Comparison of ENCODE assay signal across 22 mouse cellular contexts in the genomic region with DNA sequence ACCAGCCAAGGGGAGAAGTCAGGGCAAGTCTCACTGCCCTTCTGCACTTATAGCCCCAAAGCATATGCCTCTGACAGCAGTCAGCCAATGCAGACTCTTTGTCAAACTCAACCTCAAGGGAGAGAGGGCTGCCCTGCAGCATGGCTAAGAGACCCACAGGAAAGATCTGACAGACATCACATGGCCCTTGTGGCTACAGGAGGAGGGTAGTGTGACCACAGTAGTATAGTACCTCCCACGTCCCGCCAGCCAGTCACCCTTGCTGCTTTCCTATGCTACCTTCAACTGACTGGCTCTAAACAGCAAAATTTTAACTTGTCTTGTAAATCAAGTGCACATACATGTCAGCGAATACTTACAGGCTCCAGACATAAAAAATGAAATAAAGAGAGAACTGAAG. TPM values are rescaled to one million over a fixed set of nuclear protein-coding genes. Genes with fewer than 3 reads are reported as not detected.
DNase-seq lines count a peak whose midpoint lies in the region; ATAC-seq and TF ChIP-seq lines count a peak whose summit lies in the region.
"Had no signal": no experiment of that assay in that cellular context is flagged by ENCODE, and none has a peak within 500 bp of the region (broad histone marks: within the 10 kb centered on the region; RNA-seq: fewer than 3 reads in every experiment).

No protein-coding gene starts in this region.

- H3K4me1 ChIP-seq in kidney, embryonic 16.5 days (ENCODE audit: insufficient read depth, low read length), result no peaks in the 10 kb centered on the region
- H3K4me1 ChIP-seq in CH12.LX (ENCODE audit: control insufficient read depth in 1 of 2, insufficient read depth in 2 of 2), result 0 out of 4 replicates have a peak, but pooled peaks cover 0 to 6% of the 10 kb centered on the region in 2 experiments
- H3K4me1 ChIP-seq in hindbrain, embryonic 10.5 days (replicated peaks), result no peaks in the 10 kb centered on the region
- H3K4me1 ChIP-seq: embryonic facial prominence, embryonic 15.5 days; forebrain, embryonic 10.5 days; heart, embryonic 12.5 days; hindbrain, embryonic 12.5 days had no signal

- no peaks in the 10 kb centered on the region for H3K36me3 ChIP-seq in kidney, embryonic 16.5 days (ENCODE audit: insufficient read depth, low read length)
- H3K36me3 ChIP-seq in CH12.LX (replicated peaks in 1 of 2; ENCODE audit: control insufficient read depth in 1 of 2, insufficient read depth in 1 of 2, low read length in 1 of 2), result no peaks in the 10 kb centered on the region
- H3K36me3 ChIP-seq in hindbrain, embryonic 10.5 days, result no peaks in the 10 kb centered on the region
- H3K36me3 ChIP-seq: embryonic facial prominence, embryonic 15.5 days; forebrain, embryonic 10.5 days; heart, embryonic 12.5 days; hindbrain, embryonic 12.5 days had no signal

- in situ Hi-C loops in CH12.LX (cut with MboI; ENCODE audit: low pct_ligation_motif_present, low pct_unique_long_range_greater_than_20kb, low sequenced_read_pairs), result no loop called here

- H3K9me3 ChIP-seq in kidney, embryonic 16.5 days (ENCODE audit: low read length), result no peaks in the 10 kb centered on the region; the same call in 1 of the 2 replicates
- H3K9me3 ChIP-seq in CH12.LX (replicated peaks; ENCODE audit: low read length), result no peaks in the 10 kb centered on the region
- H3K9me3 ChIP-seq in hindbrain, embryonic 10.5 days, result no peaks in the 10 kb centered on the region
- H3K9me3 ChIP-seq: heart, embryonic 12.5 days; hindbrain, embryonic 12.5 days had no signal

- H3K4me3 ChIP-seq in kidney, embryonic 16.5 days (ENCODE audit: low read length), result no peak overlapping the region
- no peak overlapping the region for H3K4me3 ChIP-seq in CH12.LX (replicated peaks in 1 of 3; ENCODE audit: low read depth in 2 of 3, low read length in 2 of 3, poor library complexity in 1 of 3)
- no peak overlapping the region for H3K4me3 ChIP-seq in hindbrain, embryonic 10.5 days
- H3K4me3 ChIP-seq: embryonic facial prominence, embryonic 15.5 days; erythroblast, embryonic 14.5 days; forebrain, embryonic 10.5 days; gastrocnemius, adult 2 months; heart, embryonic 12.5 days; hindbrain, embryonic 12.5 days had no signal

- H3K79me2 ChIP-seq in CH12.LX (replicated peaks; ENCODE audit: control insufficient read depth, extremely low read depth, insufficient read depth, poor library complexity, severe bottlenecking), result no peaks in the 10 kb centered on the region

- no peak overlapping the region for H3K27ac ChIP-seq in kidney, embryonic 16.5 days (ENCODE audit: low read length)
- H3K27ac ChIP-seq in CH12.LX (ENCODE audit: insufficient read depth, low read depth), result no peak overlapping the region
- no peak overlapping the region for H3K27ac ChIP-seq in hindbrain, embryonic 10.5 days
- H3K27ac ChIP-seq: embryonic facial prominence, embryonic 15.5 days; forebrain, embryonic 10.5 days; gastrocnemius, adult 2 months; hindbrain, embryonic 12.5 days had no signal

- DNase-seq in kidney, postnatal 36 days, result no peak
- DNase-seq in 416B (ENCODE audit: low read depth) (peak; percentile 56), CH12.LX (ENCODE audit: extremely low read depth) (peak; percentile 3)
- DNase-seq in hindbrain, embryonic 10.5 days (ENCODE audit: low spot score), result no peak
- DNase-seq: adrenal gland, adult 8-10 months; adrenal gland, postnatal 36 days; B cell, adult 2 months; cerebellum, adult 2 months; cerebellum, postnatal 10 days; embryo, embryonic 11 days; gastrocnemius, adult 2 months; gastrocnemius, postnatal 25 days had no signal

- H3K27me3 ChIP-seq in kidney, embryonic 16.5 days (ENCODE audit: insufficient read depth, low read length), result no peaks in the 10 kb centered on the region
- no peaks in the 10 kb centered on the region for H3K27me3 ChIP-seq in CH12.LX (replicated peaks)
- no peaks in the 10 kb centered on the region for H3K27me3 ChIP-seq in hindbrain, embryonic 10.5 days (ENCODE audit: insufficient read depth, poor library complexity, severe bottlenecking)
- H3K27me3 ChIP-seq: embryonic facial prominence, embryonic 15.5 days; heart, embryonic 12.5 days; hindbrain, embryonic 12.5 days had no signal

- H3K9ac ChIP-seq in kidney, embryonic 16.5 days (replicated peaks; ENCODE audit: low read length), result no peak overlapping the region
- H3K9ac ChIP-seq in CH12.LX (ENCODE audit: insufficient read depth, low read depth), result no peak overlapping the region
- H3K9ac ChIP-seq: embryonic facial prominence, embryonic 15.5 days; heart, embryonic 12.5 days; hindbrain, embryonic 12.5 days had no signal

- TF ChIP-seq EP300 in CH12.LX (IDR thresholded peaks at IDR 0.05; ENCODE audit: low read length), result no peak

- TF ChIP-seq POLR2A in CH12.LX (IDR thresholded peaks at IDR 0.05; ENCODE audit: low read depth, low read length), result no peak

- TF ChIP-seq RAD21 in CH12.LX (IDR thresholded peaks at IDR 0.05; ENCODE audit: low read depth, low read length), result no peak

- dilution Hi-C loops in CH12.LX (cut with MboI; ENCODE audit: extremely low pct_ligation_motif_present, extremely low pct_unique_long_range_greater_than_20kb, low sequenced_read_pairs), result no loop called here

- no peak overlapping the region for H3K4me2 ChIP-seq in kidney, embryonic 16.5 days (replicated peaks; ENCODE audit: low read depth, low read length)
- no peak overlapping the region for H3K4me2 ChIP-seq in CH12.LX (ENCODE audit: insufficient read depth, low read depth, poor library complexity, severe bottlenecking)
- H3K4me2 ChIP-seq: embryonic facial prominence, embryonic 15.5 days; heart, embryonic 12.5 days; hindbrain, embryonic 12.5 days had no signal

- TF ChIP-seq CTCF in CH12.LX (conservative IDR thresholded peaks at IDR 0.05 in 1 of 2, IDR thresholded peaks at IDR 0.05 in 1 of 2; ENCODE audit: low read depth in 2 of 2, low read length in 2 of 2), result no peak

- 0 out of 2 replicates have a peak, but pooled peaks have one; percentile 31 for ATAC-seq in kidney, embryonic 16.5 days (ENCODE audit: low FRiP score, low TSS enrichment)
- ATAC-seq in megakaryocyte-erythroid progenitor cell, adult 5-6 weeks (replicated peaks; ENCODE audit: low FRiP score, low TSS enrichment, poor library complexity, severe bottlenecking), result peak; percentile 44; the same call in 1 of the 2 replicates
- ATAC-seq: forebrain, embryonic 14.5 days; hindbrain, embryonic 16.5 days had no signal

- WGBS in kidney, embryonic 16.5 days, result 56% methylated on average over 3 of the region's 3 CpGs
- WGBS in hindbrain, embryonic 10.5 days, result 89% methylated on average over 3 of the region's 3 CpGs

TF ChIP-seq in CH12.LX, 34 proteins besides CTCF, POLR2A, EP300 and RAD21:
- TF ChIP-seq MYC (IDR thresholded peaks at IDR 0.05; ENCODE audit: low read depth, low read length) (no peak), IRF4 (IDR thresholded peaks at IDR 0.05; ENCODE audit: low read depth, low read length) (no peak), TBP (conservative IDR thresholded peaks at IDR 0.05; ENCODE audit: low read depth, low read length) (no peak), POLR2AphosphoS2 (IDR thresholded peaks at IDR 0.05; ENCODE audit: low read depth, low read length) (no peak), MAX (IDR thresholded peaks at IDR 0.05; ENCODE audit: low read length) (no peak), NELFE (IDR thresholded peaks at IDR 0.05; ENCODE audit: low read depth, low read length) (no peak), MXI1 (IDR thresholded peaks at IDR 0.05; ENCODE audit: low read depth, low read length) (no peak), MEF2A (IDR thresholded peaks at IDR 0.05; ENCODE audit: borderline replicate concordance, low read depth, low read length) (no peak), ZNF384 (IDR thresholded peaks at IDR 0.05; ENCODE audit: low read depth, low read length) (no peak)

RNA-seq across cellular contexts. Expression of gene Gpr45, which starts 31.4 kb away (rescaled TPM):
- 10.3 and 11.3 TPM in 2 replicates for polyA plus RNA-seq in kidney, embryonic 16.5 days (2015; fragmentation: Nextera tagmentation; extraction: Ambion mirVana)
- total RNA-seq in CH12.LX (2012; rRNA removed), result not detected in 2 replicates
- total RNA-seq in CH12.LX (2014; rRNA removed), result not detected in 2 replicates
- polyA plus RNA-seq in CH12.LX (2012; ENCODE audit: insufficient read length, low read depth), result not detected in 2 replicates
- total RNA-seq in megakaryocyte-erythroid progenitor cell, adult 5-6 weeks (2014; fragmentation: Nextera tagmentation), result not detected in 2 replicates
- total RNA-seq in megakaryocyte-erythroid progenitor cell, adult 5-6 weeks (2017), result not detected in 2 replicates
- 13.0 and 13.1 TPM in 2 replicates for polyA plus RNA-seq in hindbrain, embryonic 10.5 days (2016; fragmentation: Nextera tagmentation; extraction: Ambion mirVana)
- total RNA-seq: gastrocnemius, adult 2 months; gastrocnemius, postnatal 25 days; granulocyte monocyte progenitor cell, adult 5-6 weeks had no signal
- polyA plus RNA-seq: erythroblast, embryonic 14.5 days had no signal

Comparison
In these comparisons a context has a peak if more than half of its experiments do, and no peak if none do; other contexts are left out.
1. DNase-seq: peak in 416B (single experiment) and CH12.LX (single experiment); none in kidney, postnatal 36 days (0 of 2) and hindbrain, embryonic 10.5 days (single experiment).
2. RNA of gene Gpr45, which starts 31.4 kb away (polyA plus RNA-seq): 13.0 to 13.1 TPM in hindbrain, embryonic 10.5 days and 10.3 to 11.3 TPM in kidney, embryonic 16.5 days; not detected in CH12.LX; every median in the first group is over 10 times any median in the second.